Mouse (Mus musculus): ENCODE measurements at regions not wholly inside any gene's neighbourhood (a gene's known extent, or its start where the extent isn't known, plus 50 kb on each side); places are given as distances from the start of the nearest gene placed in this dataset.

DNA sequence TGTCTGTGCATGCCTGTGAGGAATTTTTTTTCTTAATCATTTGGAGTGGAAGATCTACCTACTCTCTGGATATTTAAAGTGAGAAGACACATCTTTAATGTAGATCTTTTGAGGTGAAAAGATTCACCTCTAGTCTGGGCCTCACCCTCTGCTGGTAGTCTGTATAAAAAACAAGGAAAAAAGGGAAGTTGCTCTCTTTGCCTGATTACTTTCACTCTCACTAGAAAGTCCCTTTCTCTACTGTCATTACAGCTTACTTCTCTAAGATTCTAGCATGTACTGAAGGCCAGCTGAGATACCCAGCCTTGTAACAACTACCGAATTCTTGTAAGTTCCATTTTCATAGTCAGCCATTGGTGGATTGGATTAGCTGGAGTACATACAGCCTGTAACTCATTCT, 3791.9 kb downstream of the 9330182O14Rik start:
- no peak for DNase-seq (ENCODE audit: low spot score)

DNA sequence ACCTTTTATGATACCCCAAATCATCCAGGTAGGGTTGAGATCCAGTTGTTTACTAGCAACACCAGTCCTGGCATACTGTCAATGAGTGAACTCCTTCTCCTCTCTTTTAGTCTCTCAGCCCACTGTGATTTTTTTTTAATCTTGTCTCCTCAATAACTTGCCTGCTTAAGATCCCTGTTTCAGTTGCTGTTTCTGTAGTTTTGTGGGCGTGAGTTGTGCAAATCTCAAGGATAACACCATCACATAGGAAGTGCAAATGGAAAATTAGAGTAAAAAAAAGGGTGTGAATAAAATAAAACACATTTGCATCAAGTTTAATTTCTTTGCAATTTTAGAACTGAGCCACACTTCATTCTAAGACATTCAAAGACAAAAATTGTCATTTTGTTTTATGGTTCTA, 3799.4 kb downstream of the 9330182O14Rik start:
- DNase-seq (ENCODE audit: low spot score), result no peak

DNA sequence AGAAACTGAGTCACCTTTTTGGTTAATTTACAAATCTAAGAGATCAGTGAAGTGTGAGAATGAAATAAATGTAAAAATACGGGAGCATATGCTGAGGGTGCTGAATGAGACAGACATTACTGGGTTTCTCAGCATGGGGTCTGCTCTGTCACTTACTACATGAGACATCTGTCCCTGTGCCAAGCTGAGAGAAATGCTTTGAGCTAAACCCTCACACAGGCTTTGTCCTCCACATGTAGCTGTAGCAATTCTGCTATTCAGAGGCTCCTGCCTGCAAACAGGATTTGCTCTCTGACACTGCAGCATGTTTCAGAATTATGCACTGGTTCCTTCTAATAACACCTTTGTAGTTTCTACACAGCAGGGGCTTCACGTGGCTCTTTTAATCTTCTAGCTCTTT, 3806.3 kb downstream of the 9330182O14Rik start:
- DNase-seq (ENCODE audit: low spot score), result no peak

GRCm38 (mm10) chr15:43940905-43941304, 3806.7 kb downstream of the 9330182O14Rik start:
- no peak for DNase-seq (ENCODE audit: low spot score)

- no peak for DNase-seq (ENCODE audit: low spot score)
Observed at GRCm38 (mm10) chr15:43942002-43942660, 3808.0 kb downstream of the 9330182O14Rik start.

DNA sequence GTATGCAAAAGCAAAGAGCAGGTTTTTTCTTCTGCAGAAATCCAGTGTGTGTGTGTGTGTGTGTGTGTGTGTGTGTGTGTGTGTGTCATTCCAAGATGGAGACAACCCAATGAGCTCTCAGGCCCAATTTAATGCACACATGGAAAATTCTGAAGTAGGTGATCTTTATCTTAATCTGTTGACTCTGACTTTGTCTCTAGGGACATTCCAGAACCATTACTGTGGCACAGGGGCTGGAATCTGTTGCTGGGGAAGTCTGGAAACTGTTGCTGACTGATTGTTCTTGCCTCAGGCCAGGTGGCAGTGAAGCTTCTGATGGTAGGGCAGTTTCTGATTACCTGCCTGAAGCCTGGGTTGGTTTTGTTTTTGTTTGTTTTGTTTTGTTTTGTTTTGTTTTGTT, 3850.8 kb downstream of the 9330182O14Rik start:
- DNase-seq (ENCODE audit: low spot score), result no peak

DNA sequence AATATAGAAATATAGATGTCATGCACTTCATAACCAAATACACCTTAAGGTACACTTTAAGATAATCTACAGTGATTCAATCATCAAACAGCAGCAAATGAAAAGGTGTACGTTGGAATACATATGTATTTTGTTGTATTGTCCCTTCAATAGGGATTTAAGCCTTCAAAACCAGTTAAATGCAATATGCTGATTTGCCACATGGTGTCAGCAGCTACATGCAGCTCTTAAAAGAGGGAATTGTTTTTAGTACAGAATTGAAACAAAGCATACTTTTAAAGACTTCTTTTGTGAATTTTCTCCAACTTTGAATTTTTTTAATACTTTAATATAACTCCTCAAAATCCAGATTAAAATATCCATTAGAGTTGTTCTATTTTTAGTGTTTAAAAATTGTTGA, 3857.1 kb downstream of the 9330182O14Rik start:
- peak; percentile 31 for DNase-seq (ENCODE audit: low spot score)

DNA sequence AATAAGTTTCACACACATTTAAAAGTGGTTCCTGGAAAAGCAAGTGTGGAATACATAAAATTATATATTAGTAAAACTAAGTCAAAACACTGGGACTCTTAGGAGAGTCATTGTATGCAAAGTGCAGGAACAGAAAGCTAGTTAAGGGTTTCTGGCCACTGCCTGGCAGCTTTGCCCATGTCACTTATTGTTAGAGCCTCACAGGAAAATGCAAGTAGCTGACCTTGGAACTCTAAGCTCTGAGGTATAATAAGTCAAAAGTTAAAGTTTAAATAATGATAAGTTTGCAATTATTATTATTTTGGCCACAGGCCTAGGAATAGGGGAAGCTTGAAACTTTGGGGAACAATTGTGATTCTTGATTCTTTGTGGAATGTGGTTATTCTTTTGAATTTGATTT, 3858.8 kb downstream of the 9330182O14Rik start:
- DNase-seq (ENCODE audit: low spot score), result no peak

GRCm38 (mm10) chr15:44026468-44027028, 3892.4 kb downstream of the 9330182O14Rik start:
- no peak for DNase-seq (ENCODE audit: low spot score)

DNA sequence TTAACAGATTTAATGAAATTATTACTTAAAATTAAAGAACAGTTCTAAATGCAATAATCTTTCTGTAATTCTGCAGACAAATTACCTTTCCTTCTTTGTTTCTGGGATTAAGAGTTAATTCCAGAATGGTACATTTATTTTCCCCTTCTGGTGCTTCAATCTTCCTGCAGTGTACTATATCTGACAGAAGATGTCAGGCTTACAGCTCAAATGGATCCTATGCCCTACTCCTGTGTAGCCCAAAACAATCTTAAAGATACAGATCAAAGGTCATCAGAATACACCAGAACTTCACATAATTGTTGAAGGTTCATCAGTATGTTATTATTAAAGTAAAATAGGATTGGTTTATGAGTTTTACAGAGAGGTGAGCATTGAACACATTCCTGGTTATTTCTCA, 3901.7 kb downstream of the 9330182O14Rik start:
- no peak for DNase-seq (ENCODE audit: low spot score)

GRCm38 (mm10) chr15:44037893-44038292, 3903.7 kb downstream of the 9330182O14Rik start:
- DNase-seq (ENCODE audit: low spot score), result no peak

DNA sequence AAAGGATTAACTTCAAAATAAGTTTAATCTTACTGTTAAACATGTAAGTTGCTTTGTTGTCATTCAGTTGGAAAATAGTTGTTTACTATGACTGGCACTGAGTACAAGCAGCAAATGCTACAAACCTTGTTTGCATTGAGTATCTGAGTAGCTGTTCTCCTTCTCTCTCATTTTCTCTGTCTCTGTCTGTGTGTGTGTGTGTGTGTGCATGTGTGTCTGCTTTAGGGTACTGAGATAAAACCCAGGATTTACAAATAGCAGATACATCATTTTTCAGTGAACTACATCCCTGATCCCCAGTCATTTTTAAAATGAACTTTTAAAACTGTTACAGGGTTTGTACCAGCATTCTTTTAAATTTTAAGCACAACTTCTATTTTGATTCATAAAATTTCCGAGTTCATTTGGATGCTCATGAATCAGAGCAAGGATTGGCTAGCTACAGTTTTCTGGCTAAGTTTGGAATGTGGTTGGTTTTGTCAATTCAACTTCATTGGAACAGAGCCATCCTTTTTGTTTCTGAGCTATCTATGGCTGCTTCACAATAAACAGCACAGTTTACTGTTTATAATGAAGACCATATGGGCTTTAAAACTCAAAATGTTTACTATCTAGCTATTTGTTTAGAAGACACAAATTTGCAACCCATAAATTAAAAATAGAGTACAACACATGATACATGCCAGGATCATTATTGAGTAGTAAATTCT, 3916.6 kb downstream of the 9330182O14Rik start:
- DNase-seq (ENCODE audit: low spot score), result no peak

- no peak for DNase-seq (ENCODE audit: low spot score)
Observed at GRCm38 (mm10) chr15:44064855-44065254, 3930.7 kb downstream of the 9330182O14Rik start.

- DNase-seq (ENCODE audit: low spot score), result no peak
Observed at GRCm38 (mm10) chr15:44083680-44084079, 3949.5 kb downstream of the 9330182O14Rik start.

- no peak for DNase-seq (ENCODE audit: low spot score)
Observed at GRCm38 (mm10) chr15:44112328-44112944, 3978.3 kb downstream of the 9330182O14Rik start.

DNA sequence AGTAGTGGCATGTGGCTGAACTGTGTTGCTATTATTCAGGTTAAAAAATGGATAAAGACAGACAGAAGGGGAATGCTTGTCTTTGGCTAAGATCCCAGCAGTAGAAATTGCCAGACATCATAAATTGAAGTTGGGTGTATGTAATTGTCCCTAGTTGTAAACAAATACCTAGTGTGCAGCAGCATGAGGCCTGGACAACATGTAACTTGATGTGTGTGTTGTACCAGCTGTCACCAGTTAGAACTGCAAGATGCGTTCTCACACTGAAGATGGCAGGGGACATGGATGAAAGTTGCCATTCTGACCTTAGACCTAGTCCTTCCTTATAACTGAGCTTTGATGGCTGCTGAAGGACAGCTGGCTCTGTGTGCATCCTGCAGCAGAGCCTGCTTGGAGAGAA, 4000.0 kb downstream of the 9330182O14Rik start:
- DNase-seq (ENCODE audit: low spot score), result peak; percentile 2

All from layer of hippocampus, adult 9-10 months (tissue).